Mouse (Mus musculus): ENCODE measurements around the gene Spats2l. TPM values are rescaled to one million over a fixed set of nuclear protein-coding genes. Genes with fewer than 3 reads are reported as not detected.

Gene Spats2l
- total and polyA plus RNA-seq, 2 experiments from 2014 or later = 35.8 to 52.3 TPM

GRCm38 (mm10) chr1:57773326-57773725, 636 bp upstream of the Spats2l start:
- ATAC-seq (no peak), DNase-seq (no peak)
- H3K9me3 ChIP-seq (ENCODE audit: low read length) = no peaks in the 10 kb centered on the region
- no peak overlapping the region for H3K4me2 ChIP-seq (ENCODE audit: low read depth)
- no peak for TF ChIP-seq CTCF (IDR thresholded peaks at IDR 0.05; ENCODE audit: low read depth)
- H3K9ac ChIP-seq = no peak overlapping the region
- 84% methylated on average over 5 of the region's 5 CpGs for WGBS
- H3K4me1 ChIP-seq (ENCODE audit: insufficient read depth) = 0 out of 2 replicates have a peak, but pooled peaks cover 3% of the 10 kb centered on the region
- no peak overlapping the region for H3K27ac ChIP-seq (ENCODE audit: low read depth, low read length)
- H3K4me3 ChIP-seq (ENCODE audit: low read depth, low read length) = no peak overlapping the region; the same call in 1 of the 2 replicates
- no peaks in the 10 kb centered on the region for H3K27me3 ChIP-seq (ENCODE audit: insufficient read depth, low read length)
- no peaks in the 10 kb centered on the region for H3K36me3 ChIP-seq (ENCODE audit: insufficient read depth)

DNA sequence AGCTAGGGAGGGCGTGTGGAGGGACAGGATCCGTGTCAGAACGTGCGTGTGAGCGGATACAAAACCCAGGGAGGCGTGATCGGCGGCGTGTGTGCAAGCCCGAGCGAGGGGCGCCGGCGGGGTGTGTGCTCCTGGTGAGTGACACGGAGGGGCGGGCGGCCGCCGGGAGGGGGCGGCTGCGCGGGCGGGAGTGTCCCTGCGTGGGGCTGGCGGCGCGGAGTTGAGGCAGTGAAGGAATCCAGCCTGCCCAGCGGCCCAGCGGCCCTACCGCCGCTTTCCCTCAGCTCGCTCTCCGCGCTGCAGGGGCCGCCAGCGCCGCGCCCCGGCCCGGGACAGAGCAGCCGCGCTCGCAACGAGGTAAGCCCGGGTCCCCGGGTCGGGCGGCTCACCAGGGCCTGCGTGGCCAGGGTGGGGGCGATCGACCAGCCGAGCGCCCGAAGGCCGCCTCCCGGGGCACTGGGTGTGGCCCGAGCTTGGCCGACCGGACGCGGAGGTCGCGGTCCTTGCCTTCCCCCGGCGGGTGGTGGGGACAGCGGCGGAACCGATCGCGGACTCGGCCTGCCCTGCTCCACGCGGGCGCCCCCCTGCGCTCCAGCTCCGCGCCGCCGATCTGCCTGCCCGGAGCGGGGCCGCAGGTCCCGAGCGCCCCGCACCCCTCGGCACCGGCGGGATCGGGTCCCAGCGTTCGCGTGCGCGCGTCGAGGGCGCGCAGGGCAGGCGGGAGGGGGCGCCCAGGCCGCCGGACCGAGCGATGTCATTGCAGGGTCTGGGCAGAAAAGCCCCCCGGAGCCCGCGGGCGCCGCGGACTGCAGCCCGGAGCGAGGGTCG, 920 bp downstream of the Spats2l start:
- Histone ChIP-seq H3K4me3 (ENCODE audit: low read depth, low read length) (peak overlapping the region; percentile 85), H3K9me3 (ENCODE audit: low read length) (no peaks in the 10 kb centered on the region), H3K36me3 (ENCODE audit: insufficient read depth) (no peaks in the 10 kb centered on the region), H3K9ac (peak overlapping the region; percentile 78), H3K27me3 (ENCODE audit: insufficient read depth, low read length) (no peaks in the 10 kb centered on the region), H3K27ac (ENCODE audit: low read depth, low read length) (peak overlapping the region; percentile 85), H3K4me1 (ENCODE audit: insufficient read depth) (0 out of 2 replicates have a peak, but pooled peaks cover 3% of the 10 kb centered on the region), H3K4me2 (ENCODE audit: low read depth) (peak overlapping the region; percentile 88)
- peak; percentile 79 for DNase-seq
- 2% methylated on average over 102 of the region's 113 CpGs for WGBS
- ATAC-seq = peak; percentile 87
- no peak; the same call in 1 of the 2 replicates for TF ChIP-seq CTCF (IDR thresholded peaks at IDR 0.05; ENCODE audit: low read depth)

DNA sequence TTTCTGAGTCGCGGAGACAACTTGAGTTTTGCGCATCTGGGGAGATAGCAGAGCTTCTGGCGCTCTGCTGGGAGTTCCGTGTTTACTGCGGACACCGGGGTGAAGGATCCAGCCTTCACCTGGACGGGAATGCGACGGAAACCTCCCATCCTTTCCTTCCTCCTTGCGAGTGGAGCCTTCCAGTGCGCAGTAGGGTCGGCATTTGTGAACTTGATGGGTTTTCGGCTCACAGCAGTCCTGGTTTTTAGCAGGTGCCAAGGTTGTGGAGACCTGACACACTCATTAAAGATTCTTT, 1.5 kb downstream of the Spats2l start:
- DNase-seq (no peak), ATAC-seq (peak; percentile 4; the same call in 1 of the 2 replicates)
- Histone ChIP-seq H3K4me3 (ENCODE audit: low read depth, low read length) (peak overlapping the region; percentile 85), H3K9me3 (ENCODE audit: low read length) (no peaks in the 10 kb centered on the region), H3K27me3 (ENCODE audit: insufficient read depth, low read length) (no peaks in the 10 kb centered on the region), H3K36me3 (ENCODE audit: insufficient read depth) (no peaks in the 10 kb centered on the region), H3K4me1 (ENCODE audit: insufficient read depth) (0 out of 2 replicates have a peak, but pooled peaks cover 3% of the 10 kb centered on the region), H3K9ac (peak overlapping the region; percentile 78), H3K27ac (ENCODE audit: low read depth, low read length) (peak overlapping the region; percentile 85), H3K4me2 (ENCODE audit: low read depth) (peak overlapping the region; percentile 88)
- WGBS = 0% methylated on average over 14 of the region's 14 CpGs
- TF ChIP-seq CTCF (IDR thresholded peaks at IDR 0.05; ENCODE audit: low read depth) = no peak; the same call in 1 of the 2 replicates

DNA sequence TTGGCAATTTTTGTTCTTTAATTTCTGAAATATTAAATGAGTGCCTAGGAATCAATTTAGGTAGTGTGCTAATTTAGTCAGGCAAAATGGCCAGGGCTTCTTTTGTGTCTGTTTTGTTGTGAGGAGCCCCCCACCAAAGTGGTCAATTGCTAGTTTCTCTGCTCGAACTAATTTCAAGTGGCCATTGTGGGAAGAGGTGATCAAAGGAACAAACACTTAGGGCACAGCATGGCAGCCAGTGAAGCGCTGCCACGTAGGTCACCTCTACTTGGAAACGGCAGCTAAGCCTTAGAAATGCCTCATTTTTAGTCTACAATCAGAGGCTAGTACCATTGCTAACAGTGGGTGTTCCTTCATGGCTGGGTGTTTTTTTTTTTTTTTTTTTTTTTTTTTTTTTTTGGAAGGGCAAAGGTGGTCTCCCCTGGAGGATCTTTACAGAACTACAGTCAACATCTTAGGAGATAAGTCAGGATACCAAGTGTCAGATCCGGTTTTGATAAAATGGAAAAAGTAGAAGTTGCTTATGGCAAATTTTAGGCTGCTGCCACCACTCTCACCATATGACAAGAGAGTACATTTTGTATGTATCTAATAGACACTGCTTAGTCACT, 2.8 kb downstream of the Spats2l start:
- WGBS = 15% methylated on average over 5 of the region's 5 CpGs
- TF ChIP-seq CTCF (IDR thresholded peaks at IDR 0.05; ENCODE audit: low read depth) = peak; percentile 22; the same call in 1 of the 2 replicates
- Histone ChIP-seq H3K27me3 (ENCODE audit: insufficient read depth, low read length) (no peaks in the 10 kb centered on the region), H3K36me3 (ENCODE audit: insufficient read depth) (no peaks in the 10 kb centered on the region), H3K4me2 (ENCODE audit: low read depth) (peak overlapping the region; percentile 30; the same call in 1 of the 2 replicates), H3K4me1 (ENCODE audit: insufficient read depth) (0 out of 2 replicates have a peak, but pooled peaks cover 3% of the 10 kb centered on the region), H3K27ac (ENCODE audit: low read depth, low read length) (no peak overlapping the region), H3K9me3 (ENCODE audit: low read length) (no peaks in the 10 kb centered on the region), H3K4me3 (ENCODE audit: low read depth, low read length) (no peak overlapping the region), H3K9ac (no peak overlapping the region)
- no peak for ATAC-seq
- DNase-seq = no peak

DNA sequence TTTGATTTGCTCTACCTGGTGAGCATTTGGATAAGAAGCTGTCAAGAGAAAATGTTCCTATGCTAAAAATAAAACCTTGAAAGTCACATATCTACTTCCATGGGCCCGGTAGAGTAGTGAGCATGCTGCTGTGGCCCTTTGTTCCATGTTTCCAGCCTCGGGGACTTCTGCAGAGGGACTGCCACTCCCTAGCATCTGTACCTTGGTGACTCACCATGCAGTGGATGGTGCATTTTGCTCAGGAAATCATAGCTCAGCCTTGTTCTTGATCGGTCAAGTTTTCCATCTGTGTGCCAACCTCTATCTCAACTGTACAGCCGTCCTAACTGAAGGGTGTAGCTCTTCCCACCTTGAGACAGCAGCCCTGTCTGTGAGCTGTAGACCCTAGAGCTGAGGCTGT, 10.3 kb downstream of the Spats2l start:
- Histone ChIP-seq H3K4me3 (ENCODE audit: low read depth, low read length) (no peak overlapping the region), H3K9me3 (ENCODE audit: low read length) (no peaks in the 10 kb centered on the region), H3K27me3 (ENCODE audit: insufficient read depth, low read length) (no peaks in the 10 kb centered on the region), H3K4me2 (ENCODE audit: low read depth) (no peak overlapping the region), H3K4me1 (ENCODE audit: insufficient read depth) (peaks cover 4% of the 10 kb centered on the region; the same call in 1 of the 2 replicates), H3K36me3 (ENCODE audit: insufficient read depth) (no peaks in the 10 kb centered on the region), H3K27ac (ENCODE audit: low read depth, low read length) (no peak overlapping the region), H3K9ac (no peak overlapping the region)
- no peak for TF ChIP-seq CTCF (IDR thresholded peaks at IDR 0.05; ENCODE audit: low read depth)
- WGBS = 85% methylated on average over 4 of the region's 4 CpGs
- ATAC-seq (no peak), DNase-seq (no peak)

DNA sequence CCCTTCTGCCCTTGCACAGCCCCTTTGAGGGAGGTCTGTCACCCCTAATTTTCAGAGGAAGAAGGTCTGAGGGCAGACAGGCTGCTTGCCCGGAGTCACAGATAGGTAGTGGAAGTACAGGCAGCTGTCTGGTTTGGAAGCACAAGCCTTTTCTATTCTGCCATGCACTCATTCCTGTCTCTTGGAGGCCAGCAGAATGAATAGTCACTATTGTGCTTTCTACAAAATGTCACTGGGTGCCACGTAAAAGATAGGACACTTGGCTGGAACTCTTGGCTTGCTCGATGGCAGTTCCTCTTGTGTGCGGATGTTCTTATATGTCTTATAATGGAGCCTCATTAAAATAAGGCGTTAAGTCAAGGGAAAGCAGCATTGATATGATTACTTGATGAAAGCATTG, 15.9 kb downstream of the Spats2l start:
- DNase-seq = no peak
- Histone ChIP-seq H3K4me1 (ENCODE audit: insufficient read depth) (no peaks in the 10 kb centered on the region), H3K9me3 (ENCODE audit: low read length) (no peaks in the 10 kb centered on the region), H3K9ac (no peak overlapping the region), H3K27me3 (ENCODE audit: insufficient read depth, low read length) (no peaks in the 10 kb centered on the region), H3K4me2 (ENCODE audit: low read depth) (no peak overlapping the region), H3K36me3 (ENCODE audit: insufficient read depth) (no peaks in the 10 kb centered on the region), H3K4me3 (ENCODE audit: low read depth, low read length) (no peak overlapping the region), H3K27ac (ENCODE audit: low read depth, low read length) (no peak overlapping the region)
- peak; percentile 36 for ATAC-seq
- TF ChIP-seq CTCF (IDR thresholded peaks at IDR 0.05; ENCODE audit: low read depth) = no peak
- WGBS = 49% methylated on average over 5 of the region's 5 CpGs

DNA sequence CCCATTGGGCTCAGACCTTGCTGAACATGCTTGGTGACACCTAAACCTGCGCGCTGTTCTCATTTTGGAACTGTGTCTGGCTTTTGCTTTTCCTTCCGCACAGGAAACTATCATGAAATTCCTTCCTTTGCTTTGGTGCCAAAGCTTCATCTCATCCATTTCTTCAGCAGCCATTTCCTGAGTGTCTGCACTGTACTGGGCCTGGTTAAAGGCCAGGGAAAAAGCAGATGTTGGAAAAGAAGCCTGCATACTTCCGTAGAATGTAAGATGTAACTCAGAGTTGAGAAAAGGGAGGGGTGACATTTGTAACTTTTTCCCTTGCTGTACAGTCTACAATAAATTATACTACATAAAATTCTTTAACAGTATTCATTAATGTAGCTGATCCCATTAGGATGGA, 18.2 kb downstream of the Spats2l start:
- H3K4me2 ChIP-seq (ENCODE audit: low read depth) = no peak overlapping the region
- no peaks in the 10 kb centered on the region for H3K4me1 ChIP-seq (ENCODE audit: insufficient read depth)
- H3K36me3 ChIP-seq (ENCODE audit: insufficient read depth) = no peaks in the 10 kb centered on the region
- 93% methylated on average over 4 of the region's 4 CpGs for WGBS
- no peak overlapping the region for H3K9ac ChIP-seq
- no peak overlapping the region for H3K4me3 ChIP-seq (ENCODE audit: low read depth, low read length)
- TF ChIP-seq CTCF (IDR thresholded peaks at IDR 0.05; ENCODE audit: low read depth) = no peak
- DNase-seq = no peak
- no peaks in the 10 kb centered on the region for H3K9me3 ChIP-seq (ENCODE audit: low read length)
- ATAC-seq = no peak
- no peaks in the 10 kb centered on the region for H3K27me3 ChIP-seq (ENCODE audit: insufficient read depth, low read length)
- H3K27ac ChIP-seq (ENCODE audit: low read depth, low read length) = no peak overlapping the region

All from forebrain, postnatal 0 days (tissue).